Comparison of ENCODE assay signal across 8 mouse cellular contexts in the genomic region with DNA sequence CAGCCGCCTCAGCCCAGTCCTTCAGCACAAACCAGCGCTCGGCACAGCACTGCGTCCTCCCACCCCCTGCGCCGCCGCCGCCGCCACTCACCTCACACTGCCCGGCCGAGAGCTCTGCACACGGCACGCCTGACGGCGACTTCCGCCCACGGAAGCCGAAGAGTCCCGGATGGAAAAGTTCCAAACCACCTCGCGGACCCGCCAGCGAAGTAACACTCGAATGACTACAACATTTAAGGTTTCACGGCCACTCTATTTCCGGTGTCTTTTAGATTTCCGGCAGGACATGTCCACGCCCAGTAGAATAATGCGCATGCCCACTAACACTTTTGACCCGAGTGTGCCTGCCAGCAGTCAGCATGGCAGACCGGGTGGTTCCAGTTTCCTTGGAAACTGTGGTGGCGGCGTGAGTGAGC. TPM values are rescaled to one million over a fixed set of nuclear protein-coding genes. Genes with fewer than 3 reads are reported as not detected.
A peak's percentile ranks its signal among the peaks of the same experiment; 100 is the strongest.
DNase-seq lines count a peak whose midpoint lies in the region; ATAC-seq and TF ChIP-seq lines count a peak whose summit lies in the region.

Gene Zfp715, minus strand, starts transcription at position 282 of the 416 bp plus-strand sequence.

- peak; percentile 95 for ATAC-seq in Patski
- peak; percentile 97 for ATAC-seq in hindbrain, embryonic 13.5 days (ENCODE audit: low FRiP score)

- peaks cover 27% of the 10 kb centered on the region for H3K36me3 ChIP-seq in hindbrain, embryonic 13.5 days

- POLR2A ChIA-PET in Patski (lab: Charles Lee): interaction anchor here (1.0 kb wide), 1 partner anchor 151 kb away, joined by 3 read pairs; no protein-coding TSS in a partner anchor

- under 1% methylated on average over 33 of the region's 33 CpGs for WGBS in hindbrain, embryonic 13.5 days

- in situ Hi-C loops in Patski (cut with MboI; ENCODE audit: low pct_unique_long_range_greater_than_20kb): loop anchor here (10.0 kb wide), 2 partner anchors 132 to 272 kb away; partner anchors contain the start of genes Cldnd2, Etfb and Gm45233

- peaks cover 22% of the 10 kb centered on the region for H3K4me1 ChIP-seq in hindbrain, embryonic 13.5 days (replicated peaks)

- CTCF ChIA-PET in Patski (lab: Charles Lee): no interaction called here

- no peak for TF ChIP-seq CTCF in Patski (IDR thresholded peaks at IDR 0.05)

- peak within 1 kb of the TSS; percentile 84 for H3K27ac ChIP-seq in hindbrain, embryonic 13.5 days

- H3K27me3 ChIP-seq in Patski: no peaks in the 10 kb centered on the region
- no peaks in the 10 kb centered on the region for H3K27me3 ChIP-seq in hindbrain, embryonic 13.5 days

- H3K9ac ChIP-seq in hindbrain, embryonic 13.5 days: peak within 1 kb of the TSS; percentile 85

- DNase-seq in Patski (ENCODE audit: low read depth, low spot score): peak; percentile 84
- DNase-seq in cerebellum, postnatal 14 days: peak; percentile 90 to 91
- DNase-seq in frontal cortex, postnatal 14 days (ENCODE audit: low spot score in 2 of 2): peak; percentile 84 to 92
- DNase-seq in layer of hippocampus, postnatal 25 days (ENCODE audit: extremely low spot score in 1 of 2, low spot score in 1 of 2): peak; percentile 66 to 84
- peak; percentile 96 for DNase-seq in lung, postnatal 25 days (ENCODE audit: low spot score)
- DNase-seq in retina, embryonic 14.5 days (ENCODE audit: low spot score): peak; percentile 96
- peak; percentile 84 for DNase-seq in thymus, postnatal 4 days

- peak within 1 kb of the TSS; percentile 81 for H3K4me3 ChIP-seq in hindbrain, embryonic 13.5 days

- no peaks in the 10 kb centered on the region for H3K9me3 ChIP-seq in hindbrain, embryonic 13.5 days

- peak within 1 kb of the TSS; percentile 78 for H3K4me2 ChIP-seq in hindbrain, embryonic 13.5 days

RNA-seq across cellular contexts. Expression of gene Zfp715, which starts in this region (rescaled TPM):
- polyA plus RNA-seq in Patski (2021): 14.0 TPM
- polyA plus RNA-seq in hindbrain, embryonic 13.5 days (2015; fragmentation: Nextera tagmentation; extraction: Ambion mirVana): 17.9 and 18.3 TPM in 2 replicates
- total RNA-seq in layer of hippocampus, postnatal 25 days (2021): 10 to 100 TPM; 24.1 to 24.4 TPM

Comparison
In these comparisons a context has a peak if more than half of its experiments do, and no peak if none do; other contexts are left out.
1. Peak in every context shown above with its lines: DNase-seq, ATAC-seq, H3K4me3 ChIP-seq and H3K27ac ChIP-seq.